Mouse (Mus musculus) cerebellum, adult 2 months (tissue): ENCODE measurements around the gene Dnah17.

Source experiments
- CTCF ChIP-seq: fragments of 200-500 bp; IDR thresholded peaks from 2 replicates; pipeline ENCODE4 v1.5.1; 2011; ENCODE audit warnings: low read depth, mild to moderate bottlenecking, control low read depth, low read length, moderate library complexity, borderline replicate concordance; ENCODE audit not compliant: insufficient read depth
- POLR2A ChIP-seq: fragments of 200-500 bp; IDR thresholded peaks from 2 replicates; pipeline ENCODE4 v1.6.1; 2011; ENCODE audit warnings: low read length, control low read depth, borderline replicate concordance; ENCODE audit not compliant: insufficient read depth

DNA sequence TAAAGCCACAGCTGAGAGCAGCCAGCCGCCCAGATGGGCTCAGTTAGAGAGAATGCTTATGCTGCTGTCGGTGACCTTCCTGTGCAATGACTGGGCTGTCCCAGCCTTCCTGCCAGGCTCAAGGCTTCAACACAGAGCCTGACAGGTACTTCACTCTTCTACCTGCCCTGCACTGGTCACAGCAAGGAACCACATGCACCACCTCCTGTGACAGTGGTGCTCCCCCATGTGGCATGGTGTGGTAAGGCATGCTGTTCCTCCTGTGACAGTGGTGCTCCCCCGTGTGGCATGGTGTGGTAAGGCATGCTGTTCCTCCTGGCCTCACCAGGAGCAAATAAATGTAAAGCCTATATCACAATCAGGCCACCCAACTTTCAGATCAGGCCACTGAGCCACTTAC is 27.6 kb downstream of the Dnah17 start:
- TF ChIP-seq POLR2A (no peak), CTCF (peak; percentile 100)
